Mouse (Mus musculus) embryonic fibroblast, embryonic 13.5 days (primary cell): ENCODE data around the gene 2810004N23Rik.
"Not testable (repeated sequence)": the region's sequence is repeated elsewhere in the genome, so short reads cannot be mapped to it uniquely, and the experiment has no call there.

Experiments
- CTCF ChIP-seq: IDR thresholded peaks from 2 replicates; pipeline ENCODE4 v1.5.1; 2011; ENCODE audit warnings: mild to moderate bottlenecking, control low read depth, low read length, moderate library complexity, borderline replicate concordance; ENCODE audit not compliant: insufficient read depth
- POLR2A ChIP-seq: IDR thresholded peaks from 2 replicates; pipeline ENCODE4 v1.6.1; 2011; ENCODE audit warnings: low read depth, mild to moderate bottlenecking, control low read depth, low read length, moderate library complexity

DNA sequence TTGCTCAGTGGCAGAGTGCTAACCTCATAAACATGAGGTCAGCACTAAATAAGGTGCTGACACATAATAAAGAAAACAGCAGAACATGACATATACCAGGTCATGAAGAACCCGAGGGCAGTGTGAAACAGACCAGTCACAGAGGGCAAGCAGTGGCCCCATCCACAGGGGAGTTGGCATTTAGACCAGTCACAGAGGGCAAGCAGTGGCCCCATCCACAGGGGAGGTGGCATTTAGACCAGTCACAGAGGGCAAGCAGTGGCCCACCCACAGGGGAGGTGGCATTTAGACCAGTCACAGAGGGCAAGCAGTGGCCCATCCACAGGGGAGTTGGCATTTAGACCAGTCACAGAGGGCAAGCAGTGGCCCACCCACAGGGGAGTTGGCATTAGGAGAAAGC, 20.0 kb downstream of the 2810004N23Rik start:
- not testable (repeated sequence) for TF ChIP-seq CTCF, POLR2A
